Comparison of ENCODE assay signal across 13 mouse cellular contexts in the genomic region with DNA sequence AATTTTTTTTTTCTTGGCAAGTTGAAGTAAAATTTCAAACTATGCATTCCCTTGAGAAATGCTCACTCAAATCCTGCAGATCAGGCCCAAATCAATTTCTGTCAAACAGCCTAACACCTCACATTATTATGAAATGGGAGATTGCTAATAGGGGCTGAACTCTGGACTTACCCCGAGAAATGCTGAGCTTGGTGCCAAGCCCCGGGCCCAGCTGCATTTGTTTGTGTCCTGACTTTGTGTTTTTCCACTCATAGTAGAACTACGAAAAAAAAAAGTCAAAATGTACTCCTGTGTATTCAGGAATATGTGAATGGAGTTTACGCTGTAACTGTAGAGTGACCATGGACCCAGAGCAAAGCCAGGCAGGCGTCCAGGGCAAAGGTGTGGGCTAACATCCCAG.
A peak's percentile ranks its signal among the peaks of the same experiment; 100 is the strongest.
DNase-seq lines count a peak whose midpoint lies in the region; ATAC-seq and TF ChIP-seq lines count a peak whose summit lies in the region.
"Had no signal": no experiment of that assay in that cellular context is flagged by ENCODE, and none has a peak within 500 bp of the region (broad histone marks: within the 10 kb centered on the region; RNA-seq: fewer than 3 reads in every experiment).

No protein-coding gene starts in this region.

- peaks cover 6% of the 10 kb centered on the region; the same call in 1 of the 2 replicates for H3K4me1 ChIP-seq in embryonic facial prominence, embryonic 15.5 days
- peaks cover 15% of the 10 kb centered on the region for H3K4me1 ChIP-seq in embryonic facial prominence, embryonic 10.5 days
- peaks cover 17% of the 10 kb centered on the region for H3K4me1 ChIP-seq in lung, embryonic 14.5 days (ENCODE audit: insufficient read depth)
- peaks cover 25% of the 10 kb centered on the region for H3K4me1 ChIP-seq in limb, embryonic 14.5 days (ENCODE audit: control insufficient read depth, insufficient read depth, low read length)
- H3K4me1 ChIP-seq: hindbrain, embryonic 15.5 days had no signal

- no peak for DNase-seq in embryonic facial prominence, embryonic 10.5 days (ENCODE audit: low spot score)
- peak; percentile 55 for DNase-seq in lung, embryonic 14.5 days
- DNase-seq in lung, postnatal 14 days: no peak
- DNase-seq in heart, adult 9 months (ENCODE audit: low spot score in 2 of 2): peak; percentile 53 to 61
- DNase-seq in limb, embryonic 14.5 days (ENCODE audit: low spot score): peak; percentile 61
- no peak for DNase-seq in T-cell, adult 2 months (ENCODE audit: low spot score)
- DNase-seq in frontal cortex, postnatal 25 days (ENCODE audit: low spot score in 2 of 2): no peak
- DNase-seq: liver, postnatal 0 days; spleen, adult 18-20 months; thymus, postnatal 4 days had no signal

- no peaks in the 10 kb centered on the region for H3K27me3 ChIP-seq in embryonic facial prominence, embryonic 15.5 days
- H3K27me3 ChIP-seq in embryonic facial prominence, embryonic 10.5 days (replicated peaks; ENCODE audit: low read depth, poor library complexity, severe bottlenecking): no peaks in the 10 kb centered on the region
- H3K27me3 ChIP-seq in lung, embryonic 14.5 days (ENCODE audit: insufficient read depth, low read length): no peaks in the 10 kb centered on the region
- no peaks in the 10 kb centered on the region for H3K27me3 ChIP-seq in limb, embryonic 14.5 days (ENCODE audit: control insufficient read depth, insufficient read depth, low read length)
- H3K27me3 ChIP-seq: CH12.LX; hindbrain, embryonic 15.5 days had no signal

- H3K9me3 ChIP-seq in embryonic facial prominence, embryonic 15.5 days (replicated peaks): no peaks in the 10 kb centered on the region
- no peaks in the 10 kb centered on the region for H3K9me3 ChIP-seq in embryonic facial prominence, embryonic 10.5 days
- H3K9me3 ChIP-seq in lung, embryonic 14.5 days (ENCODE audit: low read depth, low read length): no peaks in the 10 kb centered on the region
- H3K9me3 ChIP-seq in limb, embryonic 14.5 days (ENCODE audit: control insufficient read depth, low read length): no peaks in the 10 kb centered on the region
- H3K9me3 ChIP-seq: hindbrain, embryonic 15.5 days had no signal

- H3K4me3 ChIP-seq in embryonic facial prominence, embryonic 15.5 days (replicated peaks): no peak overlapping the region
- H3K4me3 ChIP-seq in embryonic facial prominence, embryonic 10.5 days: no peak overlapping the region
- no peak overlapping the region for H3K4me3 ChIP-seq in lung, embryonic 14.5 days (ENCODE audit: low read depth, low read length)
- no peak overlapping the region for H3K4me3 ChIP-seq in limb, embryonic 14.5 days (replicated peaks; ENCODE audit: low read length)
- H3K4me3 ChIP-seq: hindbrain, embryonic 15.5 days had no signal

- 0 out of 2 replicates have a peak overlapping the region, but pooled peaks have one; percentile 1 for H3K27ac ChIP-seq in embryonic facial prominence, embryonic 15.5 days (replicated peaks)
- no peak overlapping the region for H3K27ac ChIP-seq in embryonic facial prominence, embryonic 10.5 days (replicated peaks)
- no peak overlapping the region for H3K27ac ChIP-seq in lung, embryonic 14.5 days (ENCODE audit: low read depth)
- H3K27ac ChIP-seq in limb, embryonic 14.5 days (replicated peaks; ENCODE audit: low read depth, low read length): peak overlapping the region; percentile 40
- H3K27ac ChIP-seq: hindbrain, embryonic 15.5 days had no signal

- no peak for TF ChIP-seq CTCF in lung, embryonic 14.5 days (IDR thresholded peaks at IDR 0.05; ENCODE audit: low read depth)

- 0 out of 2 replicates have a peak, but pooled peaks cover 5% of the 10 kb centered on the region for H3K36me3 ChIP-seq in embryonic facial prominence, embryonic 15.5 days
- no peaks in the 10 kb centered on the region for H3K36me3 ChIP-seq in embryonic facial prominence, embryonic 10.5 days (replicated peaks)
- H3K36me3 ChIP-seq in lung, embryonic 14.5 days (ENCODE audit: insufficient read depth): no peaks in the 10 kb centered on the region
- H3K36me3 ChIP-seq in limb, embryonic 14.5 days (ENCODE audit: control insufficient read depth, insufficient read depth, low read length): peaks cover 13% of the 10 kb centered on the region; the same call in 1 of the 2 replicates
- H3K36me3 ChIP-seq: hindbrain, embryonic 15.5 days had no signal

- no peak overlapping the region for H3K9ac ChIP-seq in embryonic facial prominence, embryonic 15.5 days
- no peak overlapping the region for H3K9ac ChIP-seq in lung, embryonic 14.5 days
- H3K9ac ChIP-seq in limb, embryonic 14.5 days (ENCODE audit: low read depth, low read length, severe bottlenecking): no peak overlapping the region
- H3K9ac ChIP-seq: hindbrain, embryonic 15.5 days; liver, postnatal 0 days had no signal

- ATAC-seq in embryonic facial prominence, embryonic 15.5 days (ENCODE audit: insufficient number of reproducible peaks, low FRiP score, low TSS enrichment, low read depth): no peak
- no peak for ATAC-seq in lung, embryonic 14.5 days (ENCODE audit: insufficient read depth)
- ATAC-seq in limb, embryonic 14.5 days (ENCODE audit: low FRiP score, low read depth): peak; percentile 48; the same call in 1 of the 2 replicates
- ATAC-seq: liver, postnatal 0 days had no signal

- no peak for TF ChIP-seq POLR2A in limb, embryonic 14.5 days (IDR thresholded peaks at IDR 0.05; ENCODE audit: borderline replicate concordance, extremely low read depth, insufficient read depth, insufficient read length)

- 60% methylated on average over 5 of the region's 5 CpGs for WGBS in embryonic facial prominence, embryonic 15.5 days
- 84% methylated on average over 5 of the region's 5 CpGs for WGBS in embryonic facial prominence, embryonic 10.5 days
- 63% methylated on average over 5 of the region's 5 CpGs for WGBS in lung, embryonic 14.5 days
- WGBS in limb, embryonic 14.5 days: 54% methylated on average over 5 of the region's 5 CpGs

- no peak overlapping the region for H3K4me2 ChIP-seq in embryonic facial prominence, embryonic 15.5 days (replicated peaks)
- H3K4me2 ChIP-seq in lung, embryonic 14.5 days: no peak overlapping the region
- no peak overlapping the region for H3K4me2 ChIP-seq in limb, embryonic 14.5 days (replicated peaks; ENCODE audit: low read depth, low read length, severe bottlenecking)
- H3K4me2 ChIP-seq: hindbrain, embryonic 15.5 days had no signal

Comparison
In these comparisons a context has a peak if more than half of its experiments do, and no peak if none do; other contexts are left out.
1. H3K27ac ChIP-seq: peak in embryonic facial prominence, embryonic 15.5 days (single experiment) and limb, embryonic 14.5 days (single experiment); none in embryonic facial prominence, embryonic 10.5 days (single experiment) and lung, embryonic 14.5 days (single experiment).
2. DNase-seq: peak in lung, embryonic 14.5 days (single experiment), heart, adult 9 months (2 of 2) and limb, embryonic 14.5 days (single experiment); none in embryonic facial prominence, embryonic 10.5 days (single experiment), lung, postnatal 14 days (single experiment), T-cell, adult 2 months (single experiment) and frontal cortex, postnatal 25 days (0 of 2).